Mouse (Mus musculus) forebrain, embryonic 16.5 days (tissue): ENCODE measurements around the gene Fancc. TPM values are rescaled to one million over a fixed set of nuclear protein-coding genes. Genes with fewer than 3 reads are reported as not detected.

Experiments used
- ATAC-seq: fragments of 200-750 bp; cut with Nextera tagmentation; 2 replicates; pipeline ENCODE4 v1.8.0; 2017; ENCODE audit warnings: mild to moderate bottlenecking, moderate library complexity
- H3K27ac ChIP-seq: fragments of 300-500 bp; sonication (generic); 2 replicates; pipeline ENCODE4 v1.5.1; 2014; ENCODE audit warnings: low read length, control low read depth
- H3K27me3 ChIP-seq: fragments of 300-500 bp; sonication (generic); replicated peaks from 2 replicates; pipeline ENCODE4 v1.6.1; 2014; ENCODE audit warnings: low read length; ENCODE audit not compliant: control insufficient read depth, insufficient read depth
- H3K36me3 ChIP-seq: fragments of 300-500 bp; sonication (generic); 2 replicates; pipeline ENCODE4 v1.6.1; 2014; ENCODE audit not compliant: control insufficient read depth, insufficient read depth
- H3K4me1 ChIP-seq: fragments of 300-500 bp; sonication (generic); replicated peaks from 2 replicates; pipeline ENCODE4 v1.6.1; 2014; ENCODE audit warnings: low read length; ENCODE audit not compliant: control insufficient read depth, insufficient read depth
- H3K4me2 ChIP-seq: fragments of 300-500 bp; sonication (generic); 2 replicates; pipeline ENCODE4 v1.6.1; 2014; ENCODE audit warnings: mild to moderate bottlenecking, low read length, control low read depth
- H3K4me3 ChIP-seq: fragments of 300-500 bp; sonication (generic); replicated peaks from 2 replicates; pipeline ENCODE4 v1.5.1; 2014; ENCODE audit warnings: mild to moderate bottlenecking, low read length, control low read depth
- H3K9ac ChIP-seq: fragments of 300-500 bp; sonication (generic); replicated peaks from 2 replicates; pipeline ENCODE4 v1.6.1; 2014; ENCODE audit warnings: low read depth, low read length, control low read depth
- H3K9me3 ChIP-seq: fragments of 300-500 bp; sonication (generic); 2 replicates; pipeline ENCODE4 v1.6.1; 2016; ENCODE audit warnings: low read length; ENCODE audit not compliant: control insufficient read depth
- WGBS: fragments of 180-500 bp; shearing (Covaris S2); extraction: QIAGEN DNeasy Blood & Tissue Kit; methylation state at CpG from one replicate; pipeline ENCODE4 v1.1.7; 2014; 5-methylcytosine and 5-hydroxymethylcytosine counted together
- polyA plus RNA-seq: library from polyadenylated mRNA; unstranded; fragments of >200 nt; fragmentation: Nextera tagmentation; extraction: Ambion mirVana; gene quantifications from 2 replicates; pipeline ENCODE4 v1.2.1, GENCODE M21; 2015

The Fancc gene
- polyA plus RNA-seq, 1 experiment from 2014 or later: 13.7 TPM

GRCm38 (mm10) chr13:63301764-63302209 is 195.3 kb downstream of the Fancc start:
- H3K9me3 ChIP-seq: no peaks in the 10 kb centered on the region
- no peaks in the 10 kb centered on the region for H3K27me3 ChIP-seq
- no peak overlapping the region for H3K4me3 ChIP-seq
- H3K4me1 ChIP-seq: no peaks in the 10 kb centered on the region
- H3K4me2 ChIP-seq: no peak overlapping the region
- H3K27ac ChIP-seq: no peak overlapping the region
- WGBS: 50% methylated on average over 3 of the region's 3 CpGs
- no peak for ATAC-seq
- H3K36me3 ChIP-seq: peaks cover 6% of the 10 kb centered on the region; the same call in 1 of the 2 replicates
- no peak overlapping the region for H3K9ac ChIP-seq

- Histone ChIP-seq H3K27me3 (no peaks in the 10 kb centered on the region), H3K9me3 (no peaks in the 10 kb centered on the region), H3K9ac (no peak overlapping the region), H3K4me2 (no peak overlapping the region), H3K36me3 (peaks cover 6% of the 10 kb centered on the region; the same call in 1 of the 2 replicates), H3K4me3 (no peak overlapping the region), H3K27ac (no peak overlapping the region), H3K4me1 (no peaks in the 10 kb centered on the region)
- 83% methylated on average over 7 of the region's 7 CpGs for WGBS
- ATAC-seq: no peak
Observed at GRCm38 (mm10) chr13:63300929-63301328, 196.1 kb downstream of the Fancc start.

- Histone ChIP-seq H3K4me1 (no peaks in the 10 kb centered on the region; the same call in 1 of the 2 replicates), H3K4me2 (no peak overlapping the region), H3K27ac (no peak overlapping the region), H3K27me3 (no peaks in the 10 kb centered on the region), H3K9me3 (no peaks in the 10 kb centered on the region), H3K4me3 (no peak overlapping the region), H3K36me3 (peaks cover 6% of the 10 kb centered on the region; the same call in 1 of the 2 replicates), H3K9ac (no peak overlapping the region)
- 92% methylated on average over 5 of the region's 5 CpGs for WGBS
- no peak for ATAC-seq
Observed at GRCm38 (mm10) chr13:63298931-63299330, 198.1 kb downstream of the Fancc start.

- no peaks in the 10 kb centered on the region for H3K9me3 ChIP-seq
- no peak overlapping the region for H3K27ac ChIP-seq
- WGBS: 85% methylated on average over 3 of the region's 3 CpGs
- no peak overlapping the region for H3K4me2 ChIP-seq
- H3K4me3 ChIP-seq: no peak overlapping the region
- no peaks in the 10 kb centered on the region; the same call in 1 of the 2 replicates for H3K4me1 ChIP-seq
- no peak overlapping the region for H3K9ac ChIP-seq
- ATAC-seq: no peak
- H3K36me3 ChIP-seq: peaks cover 6% of the 10 kb centered on the region; the same call in 1 of the 2 replicates
- no peaks in the 10 kb centered on the region for H3K27me3 ChIP-seq
Observed at GRCm38 (mm10) chr13:63297933-63298332, 199.1 kb downstream of the Fancc start.

DNA sequence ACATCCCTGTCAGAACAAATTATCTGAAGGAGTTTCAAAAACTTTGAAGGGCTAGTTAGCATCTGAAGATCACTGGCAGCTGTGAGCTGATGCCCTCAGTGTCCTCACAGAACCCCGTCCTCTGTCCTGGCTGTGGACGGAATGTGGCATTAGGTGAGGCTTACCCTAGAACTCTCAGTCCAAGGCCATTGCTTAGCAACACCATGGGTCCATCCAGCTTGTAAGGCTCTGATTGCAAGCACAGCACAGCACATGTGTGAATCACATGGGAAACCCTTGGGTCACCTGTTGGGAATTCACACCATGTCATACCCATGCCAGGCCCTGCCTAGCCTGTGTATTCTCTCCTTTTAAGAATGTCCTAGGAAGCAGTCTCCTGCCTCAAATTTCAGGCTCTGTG is 200.1 kb downstream of the Fancc start:
- Histone ChIP-seq H3K27ac (no peak overlapping the region), H3K4me3 (no peak overlapping the region), H3K4me1 (no peaks in the 10 kb centered on the region; the same call in 1 of the 2 replicates), H3K4me2 (no peak overlapping the region), H3K36me3 (peaks cover 6% of the 10 kb centered on the region; the same call in 1 of the 2 replicates), H3K9ac (no peak overlapping the region), H3K27me3 (no peaks in the 10 kb centered on the region), H3K9me3 (no peaks in the 10 kb centered on the region)
- 91% methylated on average over 2 of the region's 2 CpGs for whole genome bisulfite sequencing
- no peak for ATAC-seq

GRCm38 (mm10) chr13:63296300-63296699 is 200.8 kb downstream of the Fancc start:
- no peaks in the 10 kb centered on the region; the same call in 1 of the 2 replicates for H3K4me1 ChIP-seq
- no peak for ATAC-seq

GRCm38 (mm10) chr13:63294359-63295193 is 202.5 kb downstream of the Fancc start:
- Histone ChIP-seq H3K36me3 (peaks cover 6% of the 10 kb centered on the region; the same call in 1 of the 2 replicates), H3K9me3 (no peaks in the 10 kb centered on the region), H3K4me3 (no peak overlapping the region), H3K27me3 (no peaks in the 10 kb centered on the region), H3K4me2 (no peak overlapping the region), H3K4me1 (peaks cover 3% of the 10 kb centered on the region; the same call in 1 of the 2 replicates), H3K9ac (no peak overlapping the region), H3K27ac (no peak overlapping the region)
- WGBS: 24% methylated on average over 15 of the region's 15 CpGs
- ATAC-seq: no peak

More at GRCm38 (mm10) chr13:63296300-63296699, 200.8 kb downstream of the Fancc start:
- H3K9me3 ChIP-seq: no peaks in the 10 kb centered on the region
- 71% methylated on average over 11 of the region's 11 CpGs for WGBS
- peaks cover 6% of the 10 kb centered on the region; the same call in 1 of the 2 replicates for H3K36me3 ChIP-seq
- no peak overlapping the region for H3K9ac ChIP-seq
- no peak overlapping the region for H3K4me3 ChIP-seq
- H3K27me3 ChIP-seq: no peaks in the 10 kb centered on the region
- no peak overlapping the region for H3K4me2 ChIP-seq
- no peak overlapping the region for H3K27ac ChIP-seq

DNA sequence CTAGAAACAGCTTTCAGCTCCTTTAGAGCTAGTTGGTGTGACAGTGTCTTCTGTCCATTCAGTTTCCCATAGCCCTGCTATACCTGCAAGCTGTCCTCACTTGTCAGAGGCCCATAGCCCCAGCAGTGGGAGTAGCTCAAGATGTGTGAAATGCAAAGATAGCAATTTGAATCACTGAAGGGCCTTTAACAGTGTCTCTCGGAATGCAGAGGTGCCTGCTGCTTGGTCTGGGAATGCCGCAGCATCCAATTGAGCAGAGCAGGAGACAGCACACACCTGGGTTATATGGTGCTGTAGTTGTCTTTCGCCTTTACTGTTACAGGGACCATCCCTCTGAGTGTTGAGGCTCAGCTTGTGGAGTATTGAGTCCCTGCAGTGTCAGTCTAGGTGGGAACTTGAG is 203.4 kb downstream of the Fancc start:
- H3K4me1 ChIP-seq: peaks cover 3% of the 10 kb centered on the region; the same call in 1 of the 2 replicates
- H3K9ac ChIP-seq: no peak overlapping the region
- peaks cover 2% of the 10 kb centered on the region; the same call in 1 of the 2 replicates for H3K36me3 ChIP-seq
- no peak overlapping the region for H3K4me2 ChIP-seq
- ATAC-seq: no peak
- H3K4me3 ChIP-seq: no peak overlapping the region
- H3K9me3 ChIP-seq: no peaks in the 10 kb centered on the region
- 61% methylated on average over 3 of the region's 3 CpGs for WGBS
- H3K27me3 ChIP-seq: no peaks in the 10 kb centered on the region
- no peak overlapping the region for H3K27ac ChIP-seq

DNA sequence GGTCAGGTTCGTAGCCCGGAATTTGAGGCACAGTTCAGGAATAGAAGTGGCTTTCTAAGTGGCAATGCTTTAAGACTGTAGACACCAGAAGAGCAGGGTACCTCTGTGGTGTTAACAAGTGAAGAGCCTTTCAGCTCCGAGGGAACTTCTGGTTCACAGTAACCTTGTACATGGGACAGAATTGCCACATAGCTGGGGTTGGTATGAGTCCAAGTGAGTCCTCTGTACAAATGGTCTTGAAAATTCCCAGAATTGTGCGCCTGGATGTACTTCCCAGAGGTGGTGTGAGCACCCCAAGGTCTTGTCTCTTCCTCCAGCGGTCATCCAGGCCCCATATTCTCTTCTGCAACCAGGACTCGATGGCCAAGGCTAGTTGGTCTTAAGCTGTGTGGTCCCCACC is 206.1 kb downstream of the Fancc start:
- Histone ChIP-seq H3K9me3 (no peaks in the 10 kb centered on the region), H3K27me3 (no peaks in the 10 kb centered on the region), H3K36me3 (no peaks in the 10 kb centered on the region), H3K4me3 (no peak overlapping the region), H3K9ac (no peak overlapping the region), H3K27ac (no peak overlapping the region), H3K4me2 (no peak overlapping the region), H3K4me1 (peaks cover 5% of the 10 kb centered on the region; the same call in 1 of the 2 replicates)
- WGBS: 99% methylated on average over 6 of the region's 6 CpGs
- ATAC-seq: no peak
